Mouse (Mus musculus) megakaryocyte, embryonic 14.5 days (primary cell): Measurements from ENCODE around the gene Ercc8.

ENCODE experiments used
- FLI1 ChIP-seq: IDR thresholded peaks from 2 replicates; pipeline ENCODE4 v1.6.1; 2012; ENCODE audit warnings: low read length, inconsistent platforms, mixed read lengths
- GATA1 ChIP-seq: IDR thresholded peaks from 3 replicates; pipeline ENCODE4 v1.6.1; 2012; ENCODE audit warnings: mixed read lengths, low read length, inconsistent platforms, borderline replicate concordance

GRCm38 (mm10) chr13:108179618-108180017, 21.1 kb downstream of the Ercc8 start:
- TF ChIP-seq GATA1 (no peak), FLI1 (no peak)
